Mouse (Mus musculus) embryonic stem cell, embryonic (primary cell): ENCODE measurements around the gene Dlg5.

Experiments
- CTCF ChIA-PET, 4 experiments: fragments of 300-600 bp in 2 of 4; fragments of 350-600 bp in 2 of 4; sonication (Branson Sonifier 250); formaldehyde crosslinking; loops; one replicate each; lab custom pipeline; 2022; ENCODE audit warnings: inconsistent platforms in 2 of 4; lab: Charles Lee
- POLR2A ChIA-PET, 4 experiments: fragments of 300-600 bp in 2 of 4; fragments of 350-600 bp in 2 of 4; sonication (Branson Sonifier 250); formaldehyde crosslinking; loops; one replicate each; lab custom pipeline; 2022; ENCODE audit warnings: antibody characterized with exemption in 4 of 4, inconsistent platforms in 1 of 4; lab: Charles Lee

Dlg5 gene

DNA sequence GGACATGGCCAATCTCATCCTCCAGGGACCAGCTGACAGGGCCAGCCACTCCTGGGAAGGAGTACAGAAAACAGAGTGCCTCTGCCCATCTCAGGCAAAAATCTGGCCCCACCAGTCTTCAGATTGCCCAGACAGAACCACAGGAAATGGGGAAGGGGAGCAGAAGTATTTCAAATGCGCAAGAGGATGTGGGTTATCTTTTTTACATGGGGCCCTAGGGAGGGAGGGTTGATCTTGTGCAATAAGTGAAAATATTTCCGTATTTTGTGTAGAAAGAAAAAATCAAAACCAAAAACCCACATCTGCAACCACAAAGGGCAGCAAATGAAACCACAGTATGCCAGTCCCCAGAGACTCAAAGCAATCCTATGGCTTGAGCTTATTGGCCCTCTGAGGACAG lies 32.4 kb downstream of the Dlg5 start:
- POLR2A ChIA-PET: interaction anchor here in 2 of 4 experiments (1.1 to 3.9 kb wide), 9 partner anchors 9 to 42 kb away, joined by 3 to 19 read pairs (median 4); no protein-coding TSS in a partner anchor

GRCm38 (mm10) chr14:24212861-24213260 lies 32.9 kb downstream of the Dlg5 start:
- ChIA-PET CTCF (interaction anchor here in 1 of 4 experiments (0.7 kb wide), 1 partner anchor 22 kb away, joined by 5 read pairs; no protein-coding TSS in a partner anchor), POLR2A (interaction anchor here in 2 of 4 experiments (1.1 to 3.9 kb wide), 10 partner anchors 10 to 42 kb away, joined by 3 to 19 read pairs (median 4); partner anchors contain the start of gene Dlg5 (in 1 of the 2))

More for the DNA sequence above, 32.4 kb downstream of the Dlg5 start:
- CTCF ChIA-PET: interaction anchor here in 2 of 4 experiments (0.6 to 0.7 kb wide), 2 partner anchors 20 to 21 kb away, joined by 5 to 9 read pairs; no protein-coding TSS in a partner anchor

- ChIA-PET POLR2A (interaction anchor here in 2 of 4 experiments (0.6 to 4.4 kb wide), 15 partner anchors 9 to 145 kb away, joined by 3 to 37 read pairs (median 3); partner anchors contain the start of gene Dlg5 (in 1 of the 2)), CTCF (interaction anchor here in 2 of 4 experiments (1.0 to 2.3 kb wide), 5 partner anchors 22 to 139 kb away, joined by 3 to 7 read pairs (median 3); no protein-coding TSS in a partner anchor)
These were observed 38.4 kb downstream of the Dlg5 start for GRCm38 (mm10) chr14:24207360-24207752.

GRCm38 (mm10) chr14:24206736-24207359 lies 38.9 kb downstream of the Dlg5 start:
- ChIA-PET POLR2A (interaction anchor here in 2 of 4 experiments (0.6 to 4.4 kb wide), 14 partner anchors 10 to 61 kb away, joined by 3 to 37 read pairs (median 4); partner anchors contain the start of gene Dlg5 (in 1 of the 2)), CTCF (interaction anchor here in 2 of 4 experiments (0.8 to 2.3 kb wide), 7 partner anchors 21 to 138 kb away, joined by 3 to 7 read pairs (median 3); no protein-coding TSS in a partner anchor)

DNA sequence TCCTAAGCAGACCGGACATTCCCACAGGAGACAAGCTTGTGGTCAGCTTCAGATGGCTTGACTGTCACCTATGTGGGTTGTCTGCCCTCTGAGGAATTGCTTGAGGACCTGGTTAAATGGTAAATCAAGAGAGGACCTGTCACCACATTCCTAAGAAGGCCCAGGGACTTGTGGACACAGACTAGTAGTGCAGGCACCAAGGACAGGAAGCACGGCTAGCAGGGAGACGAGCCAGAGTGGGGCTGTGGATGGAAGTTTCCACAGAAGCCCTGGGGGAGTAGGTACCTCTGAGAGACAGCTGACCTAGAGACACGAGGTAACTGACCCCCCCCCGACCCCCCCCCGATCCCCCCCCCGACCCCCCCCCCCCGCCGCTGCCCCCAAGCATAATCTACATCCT lies 39.4 kb downstream of the Dlg5 start:
- CTCF ChIA-PET: interaction anchor here in 1 of 4 experiments (0.8 to 1.5 kb wide), 3 partner anchors 24 to 138 kb away, joined by 3 to 4 read pairs (median 3); no protein-coding TSS in a partner anchor
- POLR2A ChIA-PET: interaction anchor here in 2 of 4 experiments (0.6 to 4.4 kb wide), 8 partner anchors 11 to 47 kb away, joined by 3 to 37 read pairs (median 4); no protein-coding TSS in a partner anchor

DNA sequence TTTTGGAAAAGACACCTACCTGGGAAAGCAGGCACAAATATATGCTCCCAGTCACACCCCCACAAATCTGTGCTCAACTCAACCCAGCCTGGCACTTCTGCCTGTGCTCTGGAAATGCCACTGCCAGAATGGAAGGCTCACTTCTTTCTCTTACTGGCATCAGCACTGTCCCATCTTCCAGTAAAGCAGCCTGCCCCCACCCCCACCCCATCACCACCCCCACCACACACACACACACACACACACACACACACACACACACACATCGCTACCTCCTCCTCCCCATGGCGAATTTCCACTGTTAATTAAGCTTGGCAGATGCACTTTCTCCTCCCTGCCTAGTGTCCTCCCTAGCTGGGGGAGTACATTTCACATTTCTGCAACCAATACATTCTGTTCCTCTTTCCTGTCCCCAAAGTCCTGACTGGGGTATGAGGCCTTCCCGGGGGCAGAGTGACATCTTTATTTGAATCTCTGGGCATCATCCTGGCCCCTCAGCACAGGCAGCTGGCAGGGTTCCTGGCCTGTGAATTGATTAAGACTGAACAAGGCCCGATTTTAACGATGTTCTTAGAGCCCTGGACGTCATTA lies 40.3 kb downstream of the Dlg5 start:
- CTCF ChIA-PET: interaction anchor here in 2 of 4 experiments (0.6 to 1.7 kb wide), 4 partner anchors 12 to 68 kb away, joined by 3 to 4 read pairs (median 3); no protein-coding TSS in a partner anchor
- POLR2A ChIA-PET: interaction anchor here in 3 of 4 experiments (0.5 to 4.4 kb wide), 9 partner anchors 10 to 70 kb away, joined by 3 to 37 read pairs (median 4); no protein-coding TSS in a partner anchor

DNA sequence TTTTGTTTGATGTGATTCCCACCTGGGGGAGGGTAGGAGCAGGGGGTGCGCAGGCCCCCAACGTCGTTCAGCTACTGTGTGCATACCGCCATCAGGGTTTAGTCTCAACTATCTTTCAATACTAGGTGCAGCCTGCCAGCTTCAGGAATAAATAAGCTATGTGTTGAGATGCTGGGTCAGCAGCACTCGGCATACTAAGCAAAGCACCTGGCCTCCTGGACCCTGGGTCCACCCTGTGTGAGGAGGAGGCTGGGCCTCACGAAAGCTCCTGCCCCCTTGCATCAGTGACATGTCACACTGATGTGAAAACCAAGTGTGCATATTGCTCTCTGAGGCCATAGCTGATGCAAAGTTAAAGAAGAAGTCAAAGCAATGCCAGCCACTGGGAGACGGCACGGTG lies 42.5 kb downstream of the Dlg5 start:
- CTCF ChIA-PET: interaction anchor here in 1 of 4 experiments (0.7 kb wide), 1 partner anchor 10 kb away, joined by 3 read pairs; no protein-coding TSS in a partner anchor
- POLR2A ChIA-PET: interaction anchor here in 2 of 4 experiments (1.1 to 1.5 kb wide), 2 partner anchors 16 to 57 kb away, joined by 3 read pairs; no protein-coding TSS in a partner anchor

DNA sequence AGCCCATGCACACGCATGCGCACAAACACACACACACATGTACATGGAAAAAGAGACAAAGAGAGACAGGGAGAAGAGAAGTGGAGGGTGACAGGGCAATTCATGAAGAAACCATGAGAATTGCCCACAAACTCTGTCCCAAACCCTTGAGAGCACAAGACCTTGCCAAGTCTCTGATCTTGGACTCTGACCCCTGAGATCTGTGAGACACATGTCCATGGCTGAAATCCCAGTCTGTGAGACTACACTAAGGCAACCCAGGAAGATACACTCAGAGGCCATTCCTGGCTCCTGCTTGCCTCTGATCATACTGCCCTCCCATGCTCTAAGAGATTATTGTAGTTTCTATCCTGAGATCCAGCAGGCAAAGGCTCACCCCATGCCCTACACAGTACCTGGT lies 44.9 kb downstream of the Dlg5 start:
- POLR2A ChIA-PET: interaction anchor here in 2 of 4 experiments (1.1 to 1.2 kb wide), 3 partner anchors 8 to 15 kb away, joined by 3 to 4 read pairs (median 3); no protein-coding TSS in a partner anchor
- CTCF ChIA-PET: interaction anchor here in 1 of 4 experiments (0.9 kb wide), 1 partner anchor 19 kb away, joined by 3 read pairs; no protein-coding TSS in a partner anchor

GRCm38 (mm10) chr14:24199732-24200131 lies 46.0 kb downstream of the Dlg5 start:
- CTCF ChIA-PET: interaction anchor here in 1 of 4 experiments (1.3 kb wide), 1 partner anchor 40 kb away, joined by 4 read pairs; no protein-coding TSS in a partner anchor

GRCm38 (mm10) chr14:24197865-24198264 lies 47.9 kb downstream of the Dlg5 start:
- ChIA-PET POLR2A (no interaction called here), CTCF (no interaction called here)

More at GRCm38 (mm10) chr14:24199732-24200131, 46.0 kb downstream of the Dlg5 start:
- POLR2A ChIA-PET: interaction anchor here in 2 of 4 experiments (1.0 to 2.1 kb wide), 6 partner anchors 9 to 54 kb away, joined by 3 to 8 read pairs (median 3); partner anchors contain the start of gene Dlg5 (in 1 of the 2)

GRCm38 (mm10) chr14:24196947-24197346 lies 48.8 kb downstream of the Dlg5 start:
- ChIA-PET POLR2A (interaction anchor here in 1 of 4 experiments (0.6 kb wide), 1 partner anchor 27 kb away, joined by 3 read pairs; no protein-coding TSS in a partner anchor), CTCF (interaction anchor here in 1 of 4 experiments (0.6 kb wide), 1 partner anchor 387 kb away, joined by 3 read pairs; no protein-coding TSS in a partner anchor)

DNA sequence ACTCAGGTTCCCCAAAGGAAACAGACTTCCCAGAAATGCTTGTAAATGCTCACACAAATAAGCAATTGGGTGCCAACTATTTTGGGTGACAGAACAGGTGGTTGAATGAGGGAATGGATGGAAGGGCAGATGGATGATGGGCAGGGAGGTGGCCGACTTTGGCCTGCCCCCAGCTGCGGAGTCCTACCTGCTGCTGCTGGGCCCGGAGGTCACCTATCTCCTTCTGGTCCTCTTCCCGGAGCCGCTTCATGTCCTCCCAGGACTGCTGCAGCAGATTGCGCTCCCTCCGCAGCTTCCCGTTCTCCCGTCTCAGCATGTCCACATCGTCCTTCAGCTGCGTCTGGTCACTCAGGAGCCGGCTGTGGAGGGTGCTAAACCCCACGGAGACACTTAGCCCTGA lies 55.6 kb downstream of the Dlg5 start:
- POLR2A ChIA-PET: interaction anchor here in 2 of 4 experiments (0.6 to 1.3 kb wide), 4 partner anchors 10 to 53 kb away, joined by 3 to 4 read pairs (median 3); no protein-coding TSS in a partner anchor

DNA sequence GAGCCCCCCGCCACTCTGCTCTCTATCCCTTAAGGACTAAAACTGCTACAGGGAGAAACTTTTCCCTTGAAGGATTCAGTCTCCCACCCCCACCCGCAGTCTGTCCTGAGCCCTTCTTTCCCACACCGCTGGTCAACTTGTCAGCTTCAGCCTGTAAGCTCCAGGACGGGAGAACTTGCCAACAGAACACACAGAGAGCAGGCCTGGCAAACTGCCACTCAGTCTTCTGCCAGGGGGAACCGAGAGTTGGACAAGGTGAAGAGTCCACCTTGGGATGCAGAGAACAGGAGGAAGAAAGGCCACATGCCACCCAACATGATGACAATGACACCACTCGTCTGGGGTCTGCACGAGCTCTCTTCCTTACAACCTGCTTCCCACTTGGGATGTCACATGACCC lies 56.1 kb downstream of the Dlg5 start:
- CTCF ChIA-PET: interaction anchor here in 2 of 4 experiments (0.6 to 1.6 kb wide), 2 partner anchors 50 to 73 kb away, joined by 3 read pairs; no protein-coding TSS in a partner anchor
- POLR2A ChIA-PET: interaction anchor here in 3 of 4 experiments (0.5 to 1.2 kb wide), 9 partner anchors 8 to 73 kb away, joined by 3 to 6 read pairs (median 3); no protein-coding TSS in a partner anchor

More for the DNA sequence above, 55.6 kb downstream of the Dlg5 start:
- CTCF ChIA-PET: interaction anchor here in 2 of 4 experiments (0.6 to 1.6 kb wide), 2 partner anchors 50 to 73 kb away, joined by 3 read pairs; no protein-coding TSS in a partner anchor

GRCm38 (mm10) chr14:24185514-24185913 lies 60.2 kb downstream of the Dlg5 start:
- ChIA-PET CTCF (interaction anchor here in 3 of 4 experiments (0.6 to 2.1 kb wide), 7 partner anchors 20 to 88 kb away, joined by 3 to 7 read pairs (median 3); no protein-coding TSS in a partner anchor), POLR2A (interaction anchor here in 3 of 4 experiments (0.5 to 2.3 kb wide), 13 partner anchors 8 to 80 kb away, joined by 3 to 15 read pairs (median 4); no protein-coding TSS in a partner anchor)

DNA sequence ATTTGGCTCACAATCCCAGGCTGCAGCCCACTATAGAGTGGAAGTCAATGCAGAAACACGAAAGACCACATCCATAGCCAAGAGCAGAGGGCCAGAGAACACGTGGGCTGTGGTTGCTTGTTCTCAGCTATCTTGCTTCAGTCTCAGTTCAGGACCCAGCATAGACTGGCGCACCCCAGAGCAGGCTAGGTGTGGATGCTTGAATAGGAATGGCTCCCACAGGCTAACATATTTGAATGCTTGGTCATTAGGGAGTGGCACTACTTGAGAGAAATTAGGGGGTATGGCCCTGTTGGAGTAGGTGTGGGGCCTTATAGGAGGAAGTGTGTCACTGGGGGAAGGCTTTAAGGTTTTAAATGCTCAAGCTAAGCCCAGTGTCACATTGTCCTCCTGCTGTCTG lies 62.8 kb downstream of the Dlg5 start:
- POLR2A ChIA-PET: interaction anchor here in 3 of 4 experiments (0.7 to 3.0 kb wide), 26 partner anchors 9 to 87 kb away, joined by 3 to 38 read pairs (median 7); partner anchors contain the start of gene Dlg5 (in 1 of the 3)
- CTCF ChIA-PET: interaction anchor here (0.6 to 4.8 kb wide), 21 partner anchors 10 to 228 kb away, joined by 3 to 48 read pairs (median 6); no protein-coding TSS in a partner anchor

DNA sequence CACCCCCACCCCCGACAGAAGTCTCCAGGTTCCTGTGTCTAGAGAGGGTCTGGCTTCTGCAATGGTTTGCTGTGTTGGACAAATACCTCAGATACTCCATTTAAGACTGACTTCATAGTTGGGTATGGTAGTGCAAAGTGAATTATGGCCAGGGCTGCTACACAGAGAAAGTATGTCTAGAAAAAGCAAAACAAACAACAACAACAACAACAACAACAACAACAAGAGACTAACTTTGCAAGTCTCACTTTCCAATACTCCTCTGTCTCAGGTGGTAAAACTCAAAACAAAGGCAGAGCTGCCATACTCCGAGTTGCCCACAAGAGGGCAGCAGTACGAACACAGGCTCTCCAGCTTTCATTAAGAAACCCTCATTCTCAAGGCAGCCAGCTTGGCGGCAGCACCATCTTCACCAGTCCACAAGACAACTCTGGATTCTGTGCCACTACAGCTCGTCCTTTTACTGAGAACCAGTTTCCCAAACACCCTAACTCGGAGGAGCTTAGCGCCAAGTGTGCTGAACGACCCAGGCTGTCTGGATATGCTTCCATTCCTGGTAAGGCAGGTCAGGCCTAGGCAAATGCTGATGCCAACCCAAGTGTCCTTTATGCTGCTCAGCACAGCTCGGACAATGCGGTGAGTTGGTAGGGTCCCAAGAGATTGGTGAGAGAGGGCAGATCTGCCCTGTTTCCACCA lies 63.8 kb downstream of the Dlg5 start:
- ChIA-PET CTCF (interaction anchor here (0.6 to 4.8 kb wide), 58 partner anchors 9 to 177 kb away, joined by 3 to 48 read pairs (median 4); partner anchors contain the start of gene Dlg5 (in 1 of the 4)), POLR2A (interaction anchor here (0.6 to 3.0 kb wide), 43 partner anchors 8 to 591 kb away, joined by 3 to 38 read pairs (median 4); partner anchors contain the start of gene Dlg5 (in 2 of the 4))
